Mouse (Mus musculus) forebrain, embryonic 14.5 days (tissue): ENCODE measurements around the gene Asb1. TPM values are rescaled to one million over a fixed set of nuclear protein-coding genes. Genes with fewer than 3 reads are reported as not detected.

Experiments
- ATAC-seq: fragments of 200-750 bp; cut with Nextera tagmentation; 2 replicates; pipeline ENCODE4 v1.8.0; 2017; ENCODE audit warnings: mild to moderate bottlenecking, moderate library complexity
- DNase-seq: peaks from one replicate; pipeline ENCODE4 v3.0.0-alpha.2; 2015; ENCODE audit warnings: low spot score
- H3K27ac ChIP-seq: fragments of 300-500 bp; sonication (generic); 2 replicates; pipeline ENCODE4 v1.5.1; 2014; ENCODE audit warnings: low read depth, mild to moderate bottlenecking, control low read depth, low read length, moderate library complexity
- H3K27me3 ChIP-seq: fragments of 300-500 bp; sonication (generic); replicated peaks from 2 replicates; pipeline ENCODE4 v1.6.1; 2014; ENCODE audit warnings: low read length, control low read depth, mixed read lengths; ENCODE audit not compliant: control insufficient read depth, insufficient read depth
- H3K36me3 ChIP-seq: fragments of 300-500 bp; sonication (generic); 2 replicates; pipeline ENCODE4 v1.6.1; 2014; ENCODE audit warnings: low read length, control low read depth; ENCODE audit not compliant: control insufficient read depth, insufficient read depth
- H3K4me1 ChIP-seq: fragments of 300-500 bp; sonication (generic); 2 replicates; pipeline ENCODE4 v1.6.1; 2014; ENCODE audit warnings: antibody characterized with exemption, low read length, control low read depth; ENCODE audit not compliant: control insufficient read depth, insufficient read depth
- H3K4me2 ChIP-seq: fragments of 300-500 bp; sonication (generic); 2 replicates; pipeline ENCODE4 v1.6.1; 2014; ENCODE audit warnings: mild to moderate bottlenecking, control low read depth, low read length
- H3K4me3 ChIP-seq: fragments of 300-500 bp; sonication (generic); 2 replicates; pipeline ENCODE4 v1.5.1; 2014; ENCODE audit warnings: low read depth, low read length, control low read depth
- H3K9ac ChIP-seq: fragments of 300-500 bp; sonication (generic); 2 replicates; pipeline ENCODE4 v1.6.1; 2014; ENCODE audit warnings: mild to moderate bottlenecking, low read length, control low read depth, moderate library complexity
- H3K9me3 ChIP-seq: fragments of 300-500 bp; sonication (generic); replicated peaks from 2 replicates; pipeline ENCODE4 v1.6.1; 2016; ENCODE audit warnings: low read length, control low read depth, mixed read lengths; ENCODE audit not compliant: control insufficient read depth
- WGBS: fragments of 180-500 bp; shearing (Covaris S2); extraction: QIAGEN DNeasy Blood & Tissue Kit; methylation state at CpG from one replicate; pipeline ENCODE4 v1.1.7; 2014; 5-methylcytosine and 5-hydroxymethylcytosine counted together
- polyA plus RNA-seq: library from polyadenylated mRNA; unstranded; fragments of >200 nt; fragmentation: Nextera tagmentation; extraction: Ambion mirVana; gene quantifications from 2 replicates; pipeline ENCODE4 v1.2.1, GENCODE M21; 2014

The Asb1 gene
- polyA plus RNA-seq, 1 experiment from 2014 or later = 11.3 TPM

DNA sequence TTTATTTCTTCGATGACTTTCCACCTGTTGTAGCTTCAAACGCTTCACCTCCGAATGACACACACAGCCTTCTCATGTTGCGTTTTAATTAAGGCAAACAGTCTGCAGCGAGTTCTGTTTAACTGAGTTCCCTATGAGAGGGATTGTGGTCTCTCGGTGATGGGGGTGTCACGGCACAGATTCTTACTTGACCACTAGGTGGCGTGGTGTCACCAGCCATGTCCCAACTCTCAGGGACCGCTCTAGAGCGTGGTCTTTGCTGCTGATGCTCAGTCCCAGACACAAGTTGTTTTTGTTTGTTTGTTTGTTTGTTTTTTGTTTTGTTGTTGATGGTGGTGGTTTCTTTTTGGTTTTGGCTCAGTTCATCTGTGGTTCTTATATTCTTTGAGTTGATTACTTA lies 16.6 kb upstream of the Asb1 start:
- DNase-seq = peak; percentile 80
- H3K36me3 ChIP-seq = peaks cover 71% of the 10 kb centered on the region

DNA sequence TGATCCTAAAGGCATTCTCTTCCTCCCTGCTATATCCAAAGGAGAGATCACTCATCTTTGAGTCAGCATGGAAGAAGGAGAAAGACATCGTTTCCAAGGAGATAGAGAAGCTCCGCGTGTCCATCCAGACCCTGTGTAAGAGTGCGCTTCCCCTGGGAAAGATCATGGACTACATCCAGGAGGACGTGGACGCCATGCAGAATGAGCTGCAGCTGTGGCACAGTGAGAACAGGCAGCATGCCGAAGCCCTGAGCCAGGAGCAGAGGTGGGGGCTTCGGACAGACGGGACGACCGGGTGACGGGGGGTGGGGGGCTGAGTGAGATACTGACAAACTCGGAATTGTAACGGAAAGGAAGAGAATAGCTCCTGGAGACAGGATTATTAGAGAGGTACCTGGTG lies 14.5 kb upstream of the Asb1 start:
- no peak overlapping the region for H3K4me3 ChIP-seq
- no peaks in the 10 kb centered on the region for H3K27me3 ChIP-seq
- H3K4me1 ChIP-seq = no peaks in the 10 kb centered on the region
- DNase-seq (no peak), ATAC-seq (no peak)
- no peak overlapping the region for H3K27ac ChIP-seq
- 87% methylated on average over 14 of the region's 14 CpGs for WGBS
- H3K36me3 ChIP-seq = peaks cover 62% of the 10 kb centered on the region
- no peaks in the 10 kb centered on the region for H3K9me3 ChIP-seq
- no peak overlapping the region for H3K4me2 ChIP-seq
- H3K9ac ChIP-seq = no peak overlapping the region

More for the DNA sequence above, 16.6 kb upstream of the Asb1 start:
- WGBS = 14% methylated on average over 10 of the region's 10 CpGs
- Histone ChIP-seq H3K27me3 (no peaks in the 10 kb centered on the region), H3K9me3 (no peaks in the 10 kb centered on the region), H3K9ac (no peak overlapping the region), H3K4me2 (no peak overlapping the region), H3K4me3 (no peak overlapping the region), H3K27ac (no peak overlapping the region), H3K4me1 (no peaks in the 10 kb centered on the region)
- peak; percentile 75 for ATAC-seq

DNA sequence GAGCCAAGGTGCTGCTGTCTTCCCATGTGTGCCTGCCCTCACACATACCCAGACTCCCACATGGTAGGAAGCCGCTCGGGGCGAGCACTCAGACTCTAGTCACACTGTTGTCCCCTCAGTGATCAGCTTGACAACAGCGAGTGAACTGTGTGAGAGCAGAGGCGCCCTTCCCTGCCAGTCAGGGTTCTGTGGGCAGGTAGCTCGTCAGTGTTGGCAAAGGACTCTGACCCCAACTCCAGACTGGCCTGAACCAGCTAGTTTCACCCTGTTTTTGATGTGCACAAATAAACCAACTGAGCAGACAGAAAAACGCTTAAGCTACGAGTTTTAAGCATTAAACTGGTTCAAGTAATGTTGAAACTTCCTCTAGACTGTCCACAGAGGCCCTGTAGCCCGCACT lies 10.2 kb upstream of the Asb1 start:
- Histone ChIP-seq H3K4me2 (no peak overlapping the region), H3K27ac (no peak overlapping the region), H3K9me3 (no peaks in the 10 kb centered on the region), H3K27me3 (no peaks in the 10 kb centered on the region), H3K4me3 (no peak overlapping the region), H3K9ac (no peak overlapping the region), H3K36me3 (peaks cover 34% of the 10 kb centered on the region), H3K4me1 (no peaks in the 10 kb centered on the region)
- no peak for DNase-seq
- WGBS = 86% methylated on average over 9 of the region's 9 CpGs
- no peak for ATAC-seq

DNA sequence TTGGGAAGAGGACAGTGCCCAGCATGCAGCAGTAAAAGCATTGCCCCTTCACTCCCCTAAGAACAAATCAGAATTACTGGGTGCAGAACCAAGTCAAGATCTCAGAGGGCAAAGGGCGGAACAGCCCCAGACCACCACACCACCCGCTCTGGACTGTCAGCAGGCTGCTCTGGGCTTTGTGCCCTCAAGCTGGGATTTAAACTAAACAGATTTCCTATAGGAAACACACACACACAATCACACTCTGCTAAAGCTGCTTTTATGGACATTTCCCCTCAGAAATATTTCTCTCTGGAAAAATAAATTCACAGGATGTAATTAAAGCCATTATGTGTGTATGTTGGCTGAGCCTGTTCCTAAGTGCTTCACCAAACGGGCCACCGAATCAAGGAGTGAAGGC lies 8.1 kb upstream of the Asb1 start:
- no peak overlapping the region for H3K27ac ChIP-seq
- no peak overlapping the region for H3K4me2 ChIP-seq
- H3K4me1 ChIP-seq = no peaks in the 10 kb centered on the region
- H3K9ac ChIP-seq = no peak overlapping the region
- H3K36me3 ChIP-seq = peaks cover 22% of the 10 kb centered on the region
- H3K4me3 ChIP-seq = no peak overlapping the region
- no peaks in the 10 kb centered on the region for H3K27me3 ChIP-seq
- 86% methylated on average over 4 of the region's 4 CpGs for WGBS
- DNase-seq (no peak), ATAC-seq (no peak)
- no peaks in the 10 kb centered on the region for H3K9me3 ChIP-seq

DNA sequence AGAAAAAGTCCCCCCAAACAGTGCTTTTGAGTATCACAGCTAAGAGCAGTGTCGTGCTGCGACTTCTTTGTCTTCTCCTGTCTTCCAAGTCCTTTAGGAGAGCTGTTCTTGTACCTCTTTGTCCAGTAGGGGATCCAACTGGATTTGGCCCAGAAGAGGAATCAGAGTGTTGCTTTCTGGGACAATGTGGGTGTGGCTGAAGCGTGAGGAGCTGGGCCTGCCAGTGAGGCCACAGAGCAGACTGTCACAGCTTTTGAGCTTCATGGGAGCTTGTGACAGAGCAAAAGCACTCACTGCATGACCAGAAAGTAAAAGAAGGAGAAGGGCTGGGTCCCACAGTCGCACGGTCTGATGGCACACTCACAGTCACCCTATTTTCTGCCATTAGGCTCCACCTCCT lies 7.5 kb upstream of the Asb1 start:
- ATAC-seq (no peak), DNase-seq (no peak)
- H3K36me3 ChIP-seq = peaks cover 15% of the 10 kb centered on the region
- no peak overlapping the region for H3K4me3 ChIP-seq
- no peak overlapping the region for H3K4me2 ChIP-seq
- WGBS = 89% methylated on average over 5 of the region's 5 CpGs
- no peak overlapping the region for H3K27ac ChIP-seq
- H3K4me1 ChIP-seq = no peaks in the 10 kb centered on the region
- no peaks in the 10 kb centered on the region for H3K9me3 ChIP-seq
- no peaks in the 10 kb centered on the region for H3K27me3 ChIP-seq
- no peak overlapping the region for H3K9ac ChIP-seq

DNA sequence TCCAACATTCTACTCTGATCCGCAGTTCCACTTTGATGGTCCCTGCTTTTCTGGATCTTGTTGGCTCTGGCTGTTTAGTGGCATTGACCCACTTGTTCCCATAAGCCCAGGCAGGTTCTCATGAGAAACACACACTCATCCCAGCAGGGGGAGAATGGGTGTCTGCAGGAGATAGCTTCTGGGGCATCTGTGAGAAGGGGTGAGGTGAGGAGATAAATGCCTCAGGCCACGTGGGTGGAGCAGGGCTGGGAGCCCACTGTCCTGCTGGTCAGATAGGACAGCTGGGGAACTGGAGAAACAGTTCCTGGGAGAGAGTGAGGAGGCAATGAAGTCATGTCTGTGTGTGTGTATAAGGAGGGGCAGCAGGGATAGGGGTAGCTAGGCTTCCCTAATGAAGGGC lies 6.9 kb upstream of the Asb1 start:
- peaks cover 9% of the 10 kb centered on the region; the same call in 1 of the 2 replicates for H3K36me3 ChIP-seq
- no peak overlapping the region for H3K4me3 ChIP-seq
- no peaks in the 10 kb centered on the region for H3K27me3 ChIP-seq
- ATAC-seq (no peak), DNase-seq (no peak)
- H3K9me3 ChIP-seq = no peaks in the 10 kb centered on the region
- WGBS = 66% methylated on average over 2 of the region's 2 CpGs
- H3K4me2 ChIP-seq = no peak overlapping the region
- no peak overlapping the region for H3K9ac ChIP-seq
- H3K4me1 ChIP-seq = no peaks in the 10 kb centered on the region
- H3K27ac ChIP-seq = no peak overlapping the region

DNA sequence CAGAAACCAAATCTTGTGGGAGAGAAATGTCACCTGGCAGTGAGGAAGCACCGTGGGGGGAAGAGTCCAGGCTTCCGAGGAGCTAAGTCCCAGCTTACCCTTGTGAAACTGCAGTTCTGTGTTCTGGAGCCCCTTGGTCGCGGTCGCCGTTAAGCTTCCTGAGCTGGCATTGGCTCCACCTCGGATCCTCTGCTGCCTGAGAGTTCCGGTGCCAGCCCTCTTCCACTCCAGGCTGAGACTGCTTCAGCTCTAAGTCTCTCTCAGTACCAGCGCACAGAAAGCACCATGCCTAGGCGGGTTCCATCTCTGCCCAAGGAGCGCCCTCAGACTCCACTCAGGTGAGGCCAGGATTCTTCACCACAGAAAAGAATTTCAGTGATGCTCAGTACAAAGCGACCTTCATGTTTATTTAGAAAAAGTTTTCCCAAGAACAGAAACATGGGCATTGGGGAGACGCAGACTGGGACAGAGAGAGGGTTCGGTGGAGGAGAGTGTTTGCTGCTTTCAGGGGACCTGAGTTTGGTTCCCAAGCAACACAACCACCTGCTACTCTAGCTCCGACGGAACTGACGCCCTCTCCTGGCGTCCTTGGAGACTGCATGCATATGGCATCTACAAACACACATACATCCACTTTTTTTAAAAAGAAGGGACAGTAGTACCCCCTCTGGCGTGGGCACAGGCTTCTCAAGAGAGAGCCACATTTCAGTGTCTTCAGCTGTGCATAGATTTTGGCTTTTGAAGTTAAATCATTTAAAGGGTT lies 6.2 kb upstream of the Asb1 start:
- Histone ChIP-seq H3K4me2 (no peak overlapping the region), H3K36me3 (0 out of 2 replicates have a peak, but pooled peaks cover 5% of the 10 kb centered on the region), H3K4me3 (no peak overlapping the region), H3K9me3 (no peaks in the 10 kb centered on the region), H3K27me3 (0 out of 2 replicates have a peak, but pooled peaks cover 4% of the 10 kb centered on the region), H3K9ac (no peak overlapping the region), H3K4me1 (no peaks in the 10 kb centered on the region), H3K27ac (no peak overlapping the region)
- DNase-seq (no peak), ATAC-seq (no peak)
- 83% methylated on average over 19 of the region's 19 CpGs for WGBS

DNA sequence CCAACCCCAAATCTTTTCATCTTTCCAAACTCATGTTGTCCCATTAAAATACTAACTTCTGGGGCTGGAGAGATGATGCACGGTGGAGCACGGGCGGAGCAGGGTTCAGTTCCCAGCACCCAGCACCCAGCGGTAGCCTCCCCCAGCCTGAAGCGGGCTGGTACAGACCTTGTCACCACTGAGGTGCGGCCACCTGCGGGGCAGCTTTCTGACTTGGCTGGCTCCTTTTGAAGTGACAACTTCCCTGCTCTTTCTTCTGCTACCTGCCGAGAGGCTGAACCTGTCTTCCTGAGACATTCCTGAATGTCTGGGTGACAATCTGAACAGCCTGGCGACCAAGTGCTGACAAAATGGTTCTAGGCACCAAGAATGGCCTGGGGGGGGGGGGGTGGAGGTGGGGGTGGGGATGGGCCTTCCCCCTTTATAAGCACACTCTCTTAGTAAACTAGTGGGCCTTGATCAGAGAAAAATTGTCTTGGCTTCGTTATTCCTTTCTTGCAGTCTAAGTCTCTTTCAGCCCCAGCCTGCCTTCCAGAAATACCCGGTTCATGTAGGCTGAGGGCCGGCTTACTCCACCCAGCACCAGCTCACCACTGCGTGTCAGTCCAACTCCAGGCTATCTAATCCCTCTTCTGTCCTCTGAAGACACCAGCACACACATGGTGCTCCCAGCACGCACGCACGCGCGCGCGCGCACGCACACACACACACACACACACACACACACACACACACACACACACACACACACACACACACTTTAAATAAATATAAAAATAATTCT lies 2.4 kb upstream of the Asb1 start:
- no peak for DNase-seq
- no peak overlapping the region for H3K4me2 ChIP-seq
- peaks cover 9% of the 10 kb centered on the region for H3K4me1 ChIP-seq
- H3K36me3 ChIP-seq = no peaks in the 10 kb centered on the region
- ATAC-seq = no peak
- no peaks in the 10 kb centered on the region for H3K9me3 ChIP-seq
- no peak overlapping the region for H3K27ac ChIP-seq
- no peak overlapping the region for H3K4me3 ChIP-seq
- H3K27me3 ChIP-seq = peaks cover 12% of the 10 kb centered on the region; the same call in 1 of the 2 replicates
- no peak overlapping the region for H3K9ac ChIP-seq
- 16% methylated on average over 22 of the region's 22 CpGs for WGBS

DNA sequence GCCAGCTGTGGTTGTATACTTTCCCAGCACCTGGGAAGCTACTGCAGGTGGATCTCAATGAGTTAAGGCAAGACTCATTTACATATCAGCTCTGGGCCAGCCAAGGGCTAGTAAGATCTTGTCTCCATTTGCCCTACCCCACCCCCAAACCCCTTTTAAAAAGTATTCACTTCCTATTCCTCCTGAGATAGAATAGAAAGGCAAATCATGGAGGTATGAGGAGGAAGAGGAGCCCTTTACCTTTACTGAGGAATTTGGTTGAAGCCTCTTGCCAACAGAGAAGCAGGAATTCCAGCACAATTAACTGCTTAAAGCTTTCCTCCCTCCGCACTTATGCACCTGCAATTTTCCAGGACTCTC lies 1.8 kb upstream of the Asb1 start:
- H3K36me3 ChIP-seq = no peaks in the 10 kb centered on the region
- no peaks in the 10 kb centered on the region for H3K9me3 ChIP-seq
- ATAC-seq (no peak), DNase-seq (no peak)
- no peak overlapping the region for H3K27ac ChIP-seq
- H3K4me1 ChIP-seq = peaks cover 9% of the 10 kb centered on the region
- H3K9ac ChIP-seq = no peak overlapping the region
- H3K4me3 ChIP-seq = no peak overlapping the region
- H3K4me2 ChIP-seq = no peak overlapping the region
- 33% methylated on average over 1 of the region's 1 CpGs for WGBS
- peaks cover 12% of the 10 kb centered on the region; the same call in 1 of the 2 replicates for H3K27me3 ChIP-seq
